Mouse (Mus musculus): ENCODE data around the gene Rgp1. TPM values are rescaled to one million over a fixed set of nuclear protein-coding genes. Genes with fewer than 3 reads are reported as not detected.

Rgp1 gene
- polyA plus RNA-seq, 1 experiment = 28.6 TPM

DNA sequence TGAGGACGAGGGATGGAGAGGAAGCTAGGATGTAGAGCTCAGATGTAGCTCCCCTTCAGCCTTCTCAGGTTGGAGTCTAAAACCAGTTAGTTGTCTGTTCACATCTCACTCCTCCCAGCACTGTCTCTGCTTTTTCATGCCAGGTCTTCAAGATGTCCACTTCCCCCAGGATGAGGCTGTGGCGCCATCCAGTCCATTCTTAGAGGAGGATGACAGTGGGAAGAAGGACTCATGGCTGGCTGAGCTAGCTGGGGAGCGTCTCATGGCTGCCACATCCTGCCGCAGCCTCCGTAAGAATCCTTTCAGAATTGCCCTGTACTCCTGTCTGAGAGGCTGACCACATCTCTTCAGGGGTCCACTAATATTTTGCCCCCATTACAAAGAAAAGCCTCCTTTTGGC, 2.2 kb downstream of the Rgp1 start:
- Histone ChIP-seq H3K79me2 (ENCODE audit: control insufficient read depth, insufficient read depth) (peaks cover 4% of the 10 kb centered on the region), H3ac (ENCODE audit: control insufficient read depth, insufficient read length) (no peak overlapping the region), H3K4me2 (ENCODE audit: low read depth) (no peak overlapping the region), H3K27me3 (ENCODE audit: control insufficient read depth, insufficient read depth, insufficient read length) (no peaks in the 10 kb centered on the region), H3K36me3 (ENCODE audit: control insufficient read depth, insufficient read depth) (peaks cover 20% of the 10 kb centered on the region), H3K4me3 (no peak overlapping the region)
- TF ChIP-seq POLR2A (IDR thresholded peaks at IDR 0.05; ENCODE audit: insufficient read length, low read depth) = no peak
- no peak for TF ChIP-seq E2F4 (IDR thresholded peaks at IDR 0.05; ENCODE audit: insufficient read depth)
- no peak for TF ChIP-seq SRF (IDR thresholded peaks at IDR 0.05; ENCODE audit: control insufficient read depth, insufficient read length, low read depth)
- TF ChIP-seq TCF3 (IDR thresholded peaks at IDR 0.05; ENCODE audit: insufficient read length, low read depth) = no peak

DNA sequence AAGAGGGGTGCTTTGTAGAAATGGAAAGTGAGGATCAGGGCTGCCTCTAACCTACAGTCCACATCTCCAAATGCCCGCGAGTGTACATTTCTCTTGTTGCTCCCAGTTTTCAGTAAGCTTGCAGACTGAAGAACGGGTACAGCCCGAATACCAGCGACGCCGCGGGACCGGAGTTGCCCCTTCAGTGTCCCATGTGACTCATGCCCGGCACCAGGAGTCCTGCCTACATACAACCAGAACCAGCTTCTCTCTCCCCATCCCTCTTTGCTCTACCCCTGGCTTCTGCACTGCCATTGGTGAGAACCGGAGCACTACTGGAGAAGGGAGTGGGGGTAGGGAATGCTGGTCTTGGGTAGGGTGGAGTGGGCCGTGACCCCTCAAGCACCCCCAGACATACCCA, 2.9 kb downstream of the Rgp1 start:
- peaks cover 20% of the 10 kb centered on the region for H3K36me3 ChIP-seq (ENCODE audit: control insufficient read depth, insufficient read depth)
- TF ChIP-seq USF1 (IDR thresholded peaks at IDR 0.05; ENCODE audit: low read depth) (no peak), MYOG (IDR thresholded peaks at IDR 0.05; ENCODE audit: control insufficient read depth in 1 of 3, insufficient read depth in 1 of 3, insufficient read length in 2 of 3, low read depth in 2 of 3) (no peak), MAX (IDR thresholded peaks at IDR 0.05; ENCODE audit: low read depth) (no peak), TCF12 (IDR thresholded peaks at IDR 0.05; ENCODE audit: insufficient read depth, poor library complexity, severe bottlenecking) (no peak), MYOD1 (IDR thresholded peaks at IDR 0.05; ENCODE audit: control insufficient read depth in 1 of 3, insufficient read length in 2 of 3, low read depth in 2 of 3) (no peak), E2F4 (IDR thresholded peaks at IDR 0.05; ENCODE audit: insufficient read depth) (no peak), POLR2AphosphoS2 (IDR thresholded peaks at IDR 0.05; ENCODE audit: insufficient read length, low read depth) (no peak)

DNA sequence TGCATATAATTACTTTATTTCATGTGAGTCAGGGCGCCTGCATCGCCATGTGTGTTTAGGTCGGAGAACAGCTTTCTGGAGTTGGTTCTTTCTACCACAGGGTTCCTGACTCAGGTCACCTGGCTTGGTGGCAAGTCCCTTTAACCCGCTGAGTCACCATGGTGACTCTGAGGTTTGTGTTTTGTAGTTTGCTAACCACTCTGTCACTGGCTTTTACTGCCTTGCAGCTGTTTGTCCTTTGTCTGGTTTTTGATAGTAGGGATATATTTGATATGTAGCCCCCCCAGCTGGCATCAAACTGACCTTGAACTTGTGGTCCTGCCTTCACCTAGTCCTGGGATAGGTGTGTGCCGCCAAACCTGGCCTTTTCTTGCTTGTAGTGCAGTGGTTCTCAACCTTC, 3.7 kb downstream of the Rgp1 start:
- Histone ChIP-seq H3K4me2 (ENCODE audit: low read depth) (no peak overlapping the region), H3K4me3 (no peak overlapping the region), H3K27me3 (ENCODE audit: control insufficient read depth, insufficient read depth, insufficient read length) (no peaks in the 10 kb centered on the region), H3ac (ENCODE audit: control insufficient read depth, insufficient read length) (no peak overlapping the region), H3K79me2 (ENCODE audit: control insufficient read depth, insufficient read depth) (peaks cover 4% of the 10 kb centered on the region), H3K36me3 (ENCODE audit: control insufficient read depth, insufficient read depth) (peaks cover 20% of the 10 kb centered on the region)
- TF ChIP-seq E2F4 (IDR thresholded peaks at IDR 0.05; ENCODE audit: insufficient read depth) (no peak), POLR2AphosphoS2 (IDR thresholded peaks at IDR 0.05; ENCODE audit: insufficient read length, low read depth) (no peak), USF1 (IDR thresholded peaks at IDR 0.05; ENCODE audit: low read depth) (no peak), TCF12 (IDR thresholded peaks at IDR 0.05; ENCODE audit: insufficient read depth, poor library complexity, severe bottlenecking) (no peak), SRF (IDR thresholded peaks at IDR 0.05; ENCODE audit: control insufficient read depth, insufficient read length, low read depth) (no peak), POLR2A (IDR thresholded peaks at IDR 0.05; ENCODE audit: insufficient read length, low read depth) (no peak), CEBPB (IDR thresholded peaks at IDR 0.05; ENCODE audit: insufficient read depth, poor library complexity, severe bottlenecking) (no peak)

More for the DNA sequence above, 2.9 kb downstream of the Rgp1 start:
- no peak overlapping the region for H3K4me2 ChIP-seq (ENCODE audit: low read depth)
- H3K27me3 ChIP-seq (ENCODE audit: control insufficient read depth, insufficient read depth, insufficient read length) = no peaks in the 10 kb centered on the region
- no peak overlapping the region for H3K4me3 ChIP-seq
- peaks cover 4% of the 10 kb centered on the region for H3K79me2 ChIP-seq (ENCODE audit: control insufficient read depth, insufficient read depth)
- H3ac ChIP-seq (ENCODE audit: control insufficient read depth, insufficient read length) = no peak overlapping the region

DNA sequence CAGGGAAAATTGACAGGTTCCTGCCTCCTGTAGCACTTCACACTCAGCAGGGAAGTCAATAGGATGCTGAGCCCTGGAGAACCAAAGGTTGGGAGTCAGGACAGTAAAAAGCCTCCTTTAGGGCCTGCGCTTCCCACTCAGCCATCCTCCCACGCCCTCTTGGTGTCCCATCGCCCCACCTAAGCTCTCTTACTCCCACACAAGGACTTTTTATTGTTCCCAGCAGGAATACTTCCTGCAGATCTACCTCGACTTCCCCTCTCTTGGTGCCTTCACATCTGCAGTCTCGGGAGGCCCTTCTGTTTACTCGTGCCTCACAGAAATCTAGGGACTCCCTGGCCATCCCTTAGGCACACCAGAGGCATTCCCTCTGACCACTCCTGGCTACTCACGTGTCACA, 4.9 kb downstream of the Rgp1 start:
- TF ChIP-seq MAX (IDR thresholded peaks at IDR 0.05; ENCODE audit: low read depth) (no peak), POLR2A (IDR thresholded peaks at IDR 0.05; ENCODE audit: insufficient read length, low read depth) (no peak), TCF12 (IDR thresholded peaks at IDR 0.05; ENCODE audit: insufficient read depth, poor library complexity, severe bottlenecking) (no peak), TCF3 (IDR thresholded peaks at IDR 0.05; ENCODE audit: insufficient read length, low read depth) (no peak), USF1 (IDR thresholded peaks at IDR 0.05; ENCODE audit: low read depth) (no peak), MYOD1 (IDR thresholded peaks at IDR 0.05; ENCODE audit: control insufficient read depth in 1 of 3, insufficient read length in 2 of 3, low read depth in 2 of 3) (no peak), CEBPB (IDR thresholded peaks at IDR 0.05; ENCODE audit: insufficient read depth, poor library complexity, severe bottlenecking) (no peak)
- H3ac ChIP-seq (ENCODE audit: control insufficient read depth, insufficient read length) = no peak overlapping the region

GRCm38 (mm10) chr4:43584444-43585416, 6.2 kb downstream of the Rgp1 start, which contains the start of gene Msmp:
Gene Msmp, minus strand, starts transcription at chr4:43584494.
- Histone ChIP-seq H3K36me3 (ENCODE audit: control insufficient read depth, insufficient read depth) (peaks cover 20% of the 10 kb centered on the region), H3ac (ENCODE audit: control insufficient read depth, insufficient read length) (no peak within 1 kb of the TSS), H3K4me2 (ENCODE audit: low read depth) (no peak within 1 kb of the TSS), H3K27me3 (ENCODE audit: control insufficient read depth, insufficient read depth, insufficient read length) (no peaks in the 10 kb centered on the region), H3K4me3 (no peak within 1 kb of the TSS), H3K79me2 (ENCODE audit: control insufficient read depth, insufficient read depth) (no peaks in the 10 kb centered on the region)
- TF ChIP-seq REST (IDR thresholded peaks at IDR 0.05; ENCODE audit: insufficient read depth, insufficient read length) = no peak
- no peak for TF ChIP-seq TCF12 (IDR thresholded peaks at IDR 0.05; ENCODE audit: insufficient read depth, poor library complexity, severe bottlenecking)
- TF ChIP-seq SRF (IDR thresholded peaks at IDR 0.05; ENCODE audit: control insufficient read depth, insufficient read length, low read depth) = no peak
- no peak for TF ChIP-seq E2F4 (IDR thresholded peaks at IDR 0.05; ENCODE audit: insufficient read depth)
- no peak for TF ChIP-seq MYOD1 (IDR thresholded peaks at IDR 0.05; ENCODE audit: control insufficient read depth in 1 of 3, insufficient read length in 2 of 3, low read depth in 2 of 3)

More for the DNA sequence above, 4.9 kb downstream of the Rgp1 start:
- no peaks in the 10 kb centered on the region for H3K27me3 ChIP-seq (ENCODE audit: control insufficient read depth, insufficient read depth, insufficient read length)
- H3K36me3 ChIP-seq (ENCODE audit: control insufficient read depth, insufficient read depth) = peaks cover 20% of the 10 kb centered on the region
- no peak overlapping the region for H3K4me3 ChIP-seq
- no peaks in the 10 kb centered on the region for H3K79me2 ChIP-seq (ENCODE audit: control insufficient read depth, insufficient read depth)
- H3K4me2 ChIP-seq (ENCODE audit: low read depth) = no peak overlapping the region

All from myocyte (in vitro differentiated cells).